Mouse (Mus musculus) skeletal muscle tissue, adult 2 months (tissue): ENCODE data around the gene Musk.
"Not testable (repeated sequence)": the region's sequence is repeated elsewhere in the genome, so short reads cannot be mapped to it uniquely, and the experiment has no call there.

ENCODE experiments used
- DNase-seq: peaks from one replicate; pipeline ENCODE4 v3.0.0-alpha.2; 2012; ENCODE audit warnings: low read depth, low spot score

The Musk gene

DNA sequence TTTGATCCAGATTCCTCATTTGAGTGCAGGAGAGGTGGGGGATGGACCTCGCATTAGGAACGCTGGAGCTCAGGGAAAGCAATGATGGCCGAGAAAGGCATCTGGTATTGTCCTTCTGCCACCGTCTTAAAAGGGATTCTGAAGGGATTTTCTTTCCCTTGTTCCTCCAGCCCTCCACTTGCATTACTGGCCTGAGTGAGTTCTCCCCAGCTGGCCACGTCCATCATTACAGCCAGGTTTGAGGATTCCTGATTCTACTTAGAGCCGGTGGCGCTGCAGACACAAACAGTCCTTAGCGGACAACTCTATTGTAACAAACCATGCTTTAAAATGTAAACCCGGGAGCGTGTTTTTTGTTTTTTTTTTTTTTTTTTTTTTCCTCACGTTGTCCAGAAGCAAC is at the start of gene Musk:
TSS of gene Musk (plus strand) at position 274 of the 400 bp plus-strand sequence.
- DNase-seq = peak; percentile 62

DNA sequence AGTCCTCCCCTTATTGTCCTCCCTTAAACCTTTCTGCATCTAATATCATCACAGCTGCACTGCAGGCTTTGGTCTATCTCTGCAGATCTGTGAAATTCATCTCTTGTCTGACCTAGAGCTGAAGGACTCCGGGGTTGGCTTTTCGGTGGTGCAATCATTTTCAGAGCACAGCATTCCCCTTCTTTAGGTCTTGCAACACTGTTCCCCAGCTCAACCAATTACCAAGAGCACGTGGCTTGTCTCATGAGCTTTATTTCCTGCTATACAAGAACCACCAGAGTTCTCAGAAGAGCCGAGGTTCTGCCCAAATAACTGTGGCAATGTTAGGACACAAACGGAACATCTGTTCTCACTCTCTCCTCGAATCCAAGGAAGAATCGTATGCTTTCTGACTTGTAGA is 45.3 kb upstream of the Musk start:
- DNase-seq = peak; percentile 34

DNA sequence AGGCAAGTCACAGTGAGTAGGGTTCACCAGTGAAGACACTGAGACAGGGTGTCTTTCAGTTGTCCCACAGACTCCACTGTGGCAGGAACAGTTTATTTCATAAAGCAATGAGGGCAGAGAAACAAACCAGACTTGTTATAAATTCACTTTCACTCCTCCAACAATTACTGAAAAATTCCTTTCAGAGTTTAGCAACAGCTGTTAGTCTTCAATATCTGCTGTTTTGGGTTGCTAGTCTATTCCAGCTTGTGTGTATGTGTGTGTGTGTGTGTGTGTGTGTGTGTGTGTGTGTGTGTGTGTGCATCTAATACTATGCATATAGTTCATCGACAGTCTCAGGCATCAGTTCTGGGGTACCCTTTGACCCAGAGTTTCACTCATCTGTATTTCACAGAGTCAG is 40.2 kb upstream of the Musk start:
- no peak for DNase-seq

DNA sequence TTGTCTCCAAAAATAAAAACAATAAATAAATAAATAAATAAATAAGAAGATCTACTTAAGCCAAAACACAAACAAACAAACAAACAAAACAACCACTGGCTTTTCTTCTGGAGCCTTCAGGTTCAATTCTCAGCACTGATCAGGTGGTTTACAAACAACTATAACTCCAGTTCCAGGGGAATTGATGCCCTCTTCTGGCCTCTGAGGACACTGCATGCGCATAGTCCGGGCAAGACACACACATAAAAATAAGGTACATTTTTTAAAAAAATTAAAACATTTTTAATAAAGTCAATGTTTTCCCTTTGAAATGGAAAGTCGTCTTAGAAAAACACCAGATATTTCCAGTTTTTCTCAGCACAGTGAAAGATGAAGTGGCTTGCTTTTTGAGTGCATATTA is 33.4 kb upstream of the Musk start:
- DNase-seq = no peak

DNA sequence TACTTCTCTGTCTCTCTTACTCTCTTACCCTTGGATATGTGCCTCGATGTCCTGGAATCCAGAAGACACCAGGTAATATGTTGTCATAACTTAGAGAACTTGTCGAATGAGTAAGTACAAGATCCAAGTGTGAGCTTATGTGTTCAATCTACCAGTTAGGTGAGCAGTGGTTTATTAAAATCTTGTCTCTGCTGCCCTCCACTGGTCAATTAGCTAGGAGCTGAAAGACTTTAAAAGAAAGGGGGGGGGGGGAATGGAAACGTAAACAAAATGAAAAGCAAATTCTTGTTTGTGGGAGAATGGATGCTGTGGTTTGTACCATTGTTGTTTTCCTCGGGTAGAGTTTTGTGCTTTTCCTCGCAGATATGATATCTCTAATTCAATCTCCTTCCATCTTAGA is 32.4 kb upstream of the Musk start:
- peak; percentile 34 for DNase-seq

DNA sequence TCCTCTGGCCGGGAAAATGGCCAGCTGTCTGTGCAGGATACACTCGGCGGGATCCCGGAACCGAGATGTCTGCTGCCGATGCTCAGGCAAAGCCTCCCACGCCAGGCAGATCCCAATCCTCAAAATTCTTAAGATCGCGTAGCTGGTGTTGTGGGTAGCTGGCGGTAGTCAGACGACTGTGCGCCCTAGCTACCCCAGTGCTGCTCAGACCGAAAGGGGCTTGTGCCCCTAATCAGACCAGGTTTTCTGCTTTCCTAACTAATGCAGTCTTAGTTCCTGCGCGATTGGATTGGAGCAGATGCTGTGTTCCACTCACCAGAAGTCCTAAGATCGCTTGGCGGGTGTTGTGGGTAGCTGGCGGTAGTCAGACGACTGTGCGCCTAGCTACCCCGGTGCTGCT is 25.0 kb upstream of the Musk start:
- not testable (repeated sequence) for DNase-seq

DNA sequence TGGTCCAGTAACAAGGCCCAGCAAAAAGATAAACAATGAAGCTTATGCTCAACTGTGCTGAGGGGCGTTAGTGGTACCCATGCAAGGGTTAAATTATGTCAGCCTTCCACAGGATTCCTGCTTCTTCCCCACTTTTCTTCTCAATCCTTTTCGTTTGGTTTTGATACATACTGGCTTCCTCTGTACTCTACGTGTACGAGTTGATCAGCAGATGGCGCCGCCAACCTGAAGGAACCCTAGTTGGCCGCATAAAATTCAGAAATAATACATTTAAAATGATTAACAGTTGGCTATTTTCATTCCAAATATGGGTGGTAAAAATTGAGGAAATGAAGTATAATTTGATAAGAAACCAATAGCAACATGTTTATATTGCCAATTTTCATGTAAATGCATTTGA is 19.5 kb upstream of the Musk start:
- DNase-seq = no peak

DNA sequence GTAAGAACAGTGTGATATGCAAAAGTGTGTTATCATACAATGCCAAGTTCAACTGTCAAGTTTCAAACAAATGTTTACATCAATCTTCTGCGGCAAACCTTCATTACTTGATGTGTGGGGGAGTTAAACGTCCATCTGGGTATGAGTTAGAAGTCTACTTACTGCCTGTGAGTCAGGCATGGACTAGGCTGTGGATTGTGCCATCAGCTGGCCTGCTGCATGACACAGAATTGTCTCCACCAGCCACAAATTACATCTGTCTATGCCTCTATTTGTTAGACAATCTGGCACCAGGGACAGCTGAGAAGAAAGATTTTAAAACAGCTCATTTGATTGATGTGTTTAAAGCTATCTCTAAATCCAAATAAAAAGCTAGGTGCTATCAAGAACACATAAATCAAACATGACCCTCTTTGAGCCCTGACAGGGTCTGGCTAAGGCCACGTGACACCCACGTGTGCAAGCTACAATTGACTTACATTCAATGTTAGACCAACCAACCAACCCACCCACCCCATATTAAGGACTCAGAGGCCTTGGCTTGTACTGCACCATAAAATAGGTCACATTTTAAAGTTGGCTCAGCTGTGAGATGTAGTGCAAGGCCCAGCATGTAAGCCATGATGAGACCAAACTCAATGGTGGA is 16.7 kb upstream of the Musk start:
- no peak for DNase-seq

DNA sequence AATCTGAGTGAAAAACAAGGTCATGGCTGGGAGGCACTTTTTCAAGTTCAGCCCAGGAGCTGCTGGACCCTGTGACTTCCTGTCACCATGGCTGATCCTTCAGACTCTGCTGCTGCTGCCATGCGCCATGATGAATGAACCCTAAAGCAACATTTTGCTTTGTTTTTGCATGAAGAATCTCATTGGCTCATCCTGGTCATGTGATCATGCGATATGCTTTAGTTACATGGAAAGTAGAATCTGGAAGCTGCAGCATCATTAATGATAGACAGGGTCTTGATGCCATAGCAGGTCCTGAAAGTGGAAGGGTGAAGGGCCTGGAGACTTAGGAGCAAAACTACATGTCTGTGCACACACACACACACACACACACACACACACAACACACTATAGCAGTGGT is 15.8 kb upstream of the Musk start:
- DNase-seq = no peak

DNA sequence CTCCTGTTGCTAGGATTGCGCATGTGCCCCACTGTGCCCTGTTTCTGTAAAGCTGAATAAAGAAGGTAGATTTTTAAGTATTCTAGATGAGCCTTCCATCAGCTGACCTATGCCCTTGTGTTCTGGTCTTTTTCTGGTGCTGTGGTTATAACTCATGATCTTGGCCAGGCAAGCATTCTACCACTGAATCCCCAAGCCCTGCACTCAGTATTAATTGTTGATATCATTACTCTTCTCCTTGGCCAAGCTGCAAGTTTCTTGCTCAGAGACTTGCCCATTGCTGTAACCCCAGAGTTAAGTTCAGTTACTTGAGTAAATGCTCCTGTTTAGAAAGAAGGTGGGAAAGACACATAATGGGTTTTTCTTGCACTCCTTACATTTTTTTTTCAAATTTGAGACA is 14.8 kb upstream of the Musk start:
- DNase-seq = peak; percentile 54

DNA sequence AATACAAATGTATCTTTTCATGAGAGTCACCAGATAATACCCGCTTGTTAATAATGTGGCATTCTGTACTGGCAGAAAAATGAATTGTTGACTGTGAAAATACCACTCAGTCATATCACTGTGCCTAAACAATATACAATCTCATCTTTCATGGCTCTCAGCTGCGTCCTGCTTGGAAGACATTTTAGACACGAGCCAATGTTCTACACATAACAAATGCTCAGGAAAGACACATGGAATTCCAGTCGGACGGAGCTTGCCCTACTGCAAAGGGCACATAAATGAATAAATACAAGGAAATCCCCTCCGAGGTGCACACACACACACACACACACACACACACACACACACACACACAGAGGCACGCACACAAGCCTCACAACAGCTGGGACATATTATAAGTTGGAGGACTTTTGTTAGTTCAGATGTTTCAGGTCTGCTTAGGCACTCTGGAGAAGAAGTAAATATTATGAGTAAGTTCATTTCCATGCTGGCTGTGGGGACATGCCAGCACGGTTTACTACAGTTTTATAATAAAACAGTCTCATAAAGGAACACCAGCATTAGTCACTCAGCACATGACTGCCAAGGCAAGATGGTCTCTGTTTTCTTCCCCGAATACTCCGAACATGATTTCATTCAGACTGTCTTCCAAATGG is 14.1 kb upstream of the Musk start:
- DNase-seq = peak; percentile 46

DNA sequence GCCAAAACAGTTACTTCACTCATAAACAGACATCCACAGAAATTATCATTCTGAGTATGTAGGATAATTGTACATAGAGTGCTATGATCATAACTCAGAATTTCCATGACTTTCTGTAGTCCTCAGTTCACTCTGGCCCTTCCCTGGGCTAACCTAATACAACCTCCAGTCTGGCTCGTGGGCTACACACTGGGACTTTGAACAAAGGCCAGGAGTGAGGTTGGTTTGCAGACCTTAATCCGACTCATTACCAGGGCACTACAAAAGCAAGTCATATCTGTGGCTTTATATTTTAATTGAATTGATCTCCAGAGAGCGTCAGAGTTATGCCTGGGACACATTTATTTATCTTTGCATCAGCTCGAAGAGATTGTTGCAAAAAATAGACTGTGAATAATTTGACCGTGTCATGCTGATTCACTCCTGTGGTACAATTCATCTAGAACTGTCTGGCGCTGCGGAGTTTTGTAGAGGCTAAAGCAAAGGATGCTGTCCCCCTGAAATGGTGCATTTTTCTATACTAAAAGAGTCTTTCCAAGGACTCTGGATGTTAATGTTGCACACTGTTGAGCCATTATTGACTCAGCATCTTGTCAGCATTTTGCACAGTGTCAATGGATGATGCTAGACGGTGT is 10.4 kb upstream of the Musk start:
- DNase-seq = peak; percentile 48

DNA sequence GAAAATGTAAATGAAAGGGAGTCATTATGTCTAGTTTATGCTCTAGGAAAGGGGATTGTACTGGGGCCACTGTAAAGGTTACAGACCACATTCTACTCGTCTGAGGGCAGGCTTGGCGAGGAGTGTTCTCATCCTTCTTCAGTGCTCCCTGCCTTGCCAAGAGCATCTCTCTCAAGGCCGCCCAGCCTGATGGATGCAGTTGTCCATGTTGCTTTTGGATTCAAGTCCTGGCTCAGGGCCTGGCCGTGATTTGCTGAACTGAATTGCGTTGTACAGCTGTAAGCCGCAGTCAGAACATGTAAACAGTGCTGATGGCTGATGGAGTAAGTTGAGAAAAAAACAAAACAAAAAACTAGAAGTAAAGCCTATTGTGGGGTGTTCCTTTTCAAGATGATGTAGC is 7.4 kb upstream of the Musk start:
- peak; percentile 56 for DNase-seq

DNA sequence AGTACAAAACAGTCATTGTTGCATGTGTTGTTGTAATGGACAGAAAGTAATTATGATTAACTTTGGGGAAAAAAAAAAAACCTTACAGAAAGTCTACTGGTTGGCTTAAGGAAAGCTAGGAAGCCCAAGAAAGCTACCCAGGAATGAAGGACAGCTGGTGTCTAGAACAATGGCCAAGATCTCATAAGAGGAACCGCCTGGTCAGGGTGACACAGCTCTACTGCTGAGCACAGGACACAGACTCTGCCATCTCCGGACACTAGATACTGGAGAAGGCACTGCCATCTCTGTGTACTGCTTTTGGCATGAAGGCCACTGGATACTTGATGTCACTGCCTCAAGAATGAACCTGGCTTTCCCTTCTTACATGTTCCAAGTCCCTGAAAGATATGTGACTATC is 5.6 kb upstream of the Musk start:
- DNase-seq = peak; percentile 49

DNA sequence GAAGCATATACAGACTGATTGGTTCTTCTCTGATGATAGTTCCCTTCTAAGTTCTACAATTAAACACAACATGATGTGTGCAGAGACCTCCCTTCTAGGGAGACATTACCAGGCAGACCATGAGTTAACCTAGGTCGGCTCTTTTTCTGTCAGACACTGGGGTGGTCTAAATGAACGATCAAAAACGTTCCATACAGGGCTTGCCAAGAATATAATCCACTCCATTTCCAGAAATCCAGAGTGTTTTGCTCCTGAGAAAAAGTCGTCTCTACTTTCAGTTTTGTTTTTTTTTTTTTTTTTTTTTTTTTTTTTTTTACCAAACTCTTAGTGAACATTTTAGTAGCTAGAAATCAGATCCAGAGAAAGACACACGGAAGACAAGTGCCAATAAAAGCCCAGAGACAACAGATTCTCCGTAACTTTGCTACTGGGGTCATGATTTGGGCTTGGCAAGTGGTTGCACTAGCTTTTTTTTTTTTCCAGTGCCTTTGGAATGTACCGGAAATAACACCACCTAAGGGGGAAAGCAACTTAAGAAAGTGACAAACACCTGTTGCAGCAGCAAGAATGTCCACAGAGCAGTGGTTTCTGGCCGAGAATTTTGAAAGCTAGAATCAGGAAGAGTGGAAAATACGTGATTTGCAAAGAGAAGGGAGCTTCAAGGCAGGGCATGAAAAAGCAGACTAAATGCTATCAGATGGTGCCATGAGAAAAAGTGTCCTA is 769 bp downstream of the Musk start:
- DNase-seq = peak; percentile 40

DNA sequence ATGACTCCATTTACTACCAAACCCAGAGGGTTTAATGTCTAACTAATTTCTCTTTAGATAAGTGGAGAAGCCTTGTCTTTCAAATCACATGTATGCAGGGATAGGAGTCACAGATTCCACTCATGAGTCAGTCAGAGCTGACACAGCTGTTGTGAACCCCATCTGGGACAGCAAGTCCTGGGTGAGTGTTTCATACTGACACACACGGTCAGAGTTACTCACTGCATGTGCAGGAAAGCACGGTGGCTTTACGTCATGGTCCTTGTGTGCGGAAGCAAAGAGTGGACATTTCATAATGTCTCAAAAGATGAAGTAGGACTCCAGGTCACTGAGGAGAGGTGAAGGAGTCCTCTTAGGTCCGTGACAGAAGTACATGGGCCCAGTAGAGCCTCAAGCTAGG is 3.0 kb downstream of the Musk start:
- DNase-seq = peak; percentile 74

DNA sequence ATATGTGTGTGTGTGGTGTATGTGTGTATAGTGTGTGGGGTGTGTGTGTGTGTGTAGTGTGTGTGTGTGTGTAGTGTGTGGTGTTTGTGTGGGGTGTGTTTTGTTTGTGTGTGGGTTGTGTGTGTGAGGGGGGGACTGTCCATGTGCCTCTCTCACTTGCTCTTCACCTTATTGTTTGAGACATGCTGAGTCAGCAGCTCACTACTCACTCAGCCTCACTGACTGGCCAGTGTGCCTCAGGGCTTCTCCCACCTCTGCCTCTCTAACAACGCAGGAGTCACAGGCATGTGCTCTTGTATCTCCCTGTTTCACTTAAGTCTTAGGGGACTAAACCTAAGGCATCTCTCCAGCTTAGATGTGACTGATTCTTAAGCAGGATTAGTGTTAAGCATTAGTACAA is 6.1 kb downstream of the Musk start:
- DNase-seq = no peak

DNA sequence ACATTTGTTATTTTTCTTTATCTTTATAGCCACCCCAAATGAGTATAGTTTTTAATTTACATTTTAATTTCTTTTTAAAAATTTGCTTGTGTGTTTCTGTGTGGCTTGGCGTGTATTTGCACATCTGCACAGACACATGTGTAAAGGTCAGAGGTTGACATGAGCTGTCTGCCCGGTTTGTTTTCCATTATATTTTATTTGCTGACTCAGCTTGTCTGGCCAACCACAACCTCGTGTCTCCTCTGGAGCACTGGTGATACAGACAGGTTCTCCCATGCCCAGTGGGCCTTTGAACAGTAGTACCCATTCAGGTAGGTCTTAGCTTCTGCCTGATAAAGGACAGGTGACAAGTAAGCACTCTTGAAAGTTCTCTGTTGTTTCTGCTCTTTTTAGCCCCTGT is 7.3 kb downstream of the Musk start:
- DNase-seq = no peak

DNA sequence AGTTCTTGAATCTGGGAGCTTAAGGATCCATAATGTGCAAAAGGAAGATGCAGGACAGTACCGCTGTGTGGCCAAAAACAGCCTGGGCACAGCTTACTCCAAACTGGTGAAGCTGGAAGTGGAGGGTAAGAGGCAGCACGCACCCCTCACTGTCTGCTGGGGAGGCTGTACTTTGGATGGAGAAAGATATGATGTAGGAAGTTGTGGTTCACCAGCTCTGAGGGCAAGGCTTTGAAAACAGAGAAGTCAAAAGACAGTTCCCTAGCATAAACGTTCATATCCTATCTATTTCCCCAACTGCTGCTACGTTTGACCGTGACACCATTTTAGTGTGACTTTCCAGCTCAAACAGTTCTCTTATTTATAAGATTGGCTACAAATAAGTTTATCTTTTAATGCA is 18.1 kb downstream of the Musk start:
- no peak for DNase-seq

DNA sequence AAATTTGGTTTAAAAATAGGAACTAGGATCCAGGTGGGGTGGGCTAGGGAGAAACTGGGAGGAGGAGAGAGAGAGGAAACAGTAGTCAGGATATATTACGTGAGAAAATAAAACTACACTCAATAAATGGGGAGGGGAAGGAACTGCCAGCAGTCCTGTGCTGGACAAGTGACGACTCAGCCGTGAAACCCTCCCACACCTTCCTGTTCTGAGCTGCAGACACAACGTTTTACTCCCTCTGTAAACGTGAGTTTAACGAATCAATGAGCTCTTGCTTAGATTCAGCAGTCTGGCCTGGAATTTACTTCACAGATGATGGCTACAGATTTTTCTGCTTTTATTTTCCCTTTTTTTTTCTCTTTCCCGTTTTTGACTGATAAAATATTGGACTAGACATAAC is 18.8 kb downstream of the Musk start:
- no peak for DNase-seq

DNA sequence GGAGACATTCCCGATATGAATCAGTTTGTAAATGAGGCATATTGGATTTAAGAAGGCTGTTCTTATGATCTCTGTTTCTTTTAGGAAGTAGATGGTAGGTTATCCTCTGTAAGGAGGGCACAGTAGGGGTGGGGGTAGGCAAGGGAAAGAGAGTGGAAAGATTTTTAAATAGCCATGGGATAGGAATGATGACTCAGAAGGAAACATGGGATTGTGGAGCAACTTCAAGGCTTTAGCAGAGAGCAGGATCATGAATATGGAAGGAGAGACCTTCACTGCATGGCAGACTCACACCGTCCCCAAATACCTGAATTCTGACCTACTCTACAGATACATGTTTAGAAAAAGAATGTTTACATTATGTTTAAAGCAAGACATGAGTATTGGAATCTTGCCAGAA is 21.7 kb downstream of the Musk start:
- no peak for DNase-seq

DNA sequence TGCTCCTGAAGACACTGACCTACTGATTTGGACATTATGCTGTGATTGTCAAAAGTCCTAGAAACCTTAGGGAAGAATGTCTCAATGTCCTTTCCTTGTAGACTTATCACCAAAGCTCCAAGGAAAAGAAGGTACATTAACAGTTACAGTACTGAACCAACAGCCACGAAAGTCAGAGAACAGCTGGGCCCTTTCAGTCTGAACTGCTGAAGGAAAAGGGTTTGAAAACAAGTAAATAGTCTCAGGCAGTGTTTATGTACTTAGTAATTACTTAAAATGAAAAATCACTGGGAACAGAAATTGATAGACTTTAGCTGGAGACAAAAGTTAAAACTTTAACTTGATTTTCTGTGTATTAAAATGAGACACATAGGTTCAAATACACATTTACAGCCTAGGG is 27.6 kb downstream of the Musk start:
- no peak for DNase-seq
